Mouse (Mus musculus) forebrain, embryonic 15.5 days (tissue): ENCODE measurements around the gene Gm28035. TPM values are rescaled to one million over a fixed set of nuclear protein-coding genes. Genes with fewer than 3 reads are reported as not detected.

Experiments
- ATAC-seq: fragments of 200-750 bp; cut with Nextera tagmentation; replicated peaks from 2 replicates; pipeline ENCODE4 v1.8.0; 2017; ENCODE audit warnings: mild to moderate bottlenecking, moderate TSS enrichment, moderate library complexity
- H3K27ac ChIP-seq: fragments of 300-500 bp; sonication (generic); replicated peaks from 2 replicates; pipeline ENCODE4 v1.5.1; 2015; ENCODE audit warnings: mild to moderate bottlenecking, inconsistent platforms
- H3K27me3 ChIP-seq: fragments of 300-500 bp; sonication (generic); 2 replicates; pipeline ENCODE4 v1.6.1; 2015; ENCODE audit warnings: inconsistent platforms
- H3K36me3 ChIP-seq: fragments of 300-500 bp; sonication (generic); 2 replicates; pipeline ENCODE4 v1.6.1; 2015; ENCODE audit warnings: mild to moderate bottlenecking, inconsistent platforms
- H3K4me1 ChIP-seq: fragments of 300-500 bp; sonication (generic); 2 replicates; pipeline ENCODE4 v1.6.1; 2015; ENCODE audit warnings: inconsistent platforms
- H3K4me2 ChIP-seq: fragments of 300-500 bp; sonication (generic); replicated peaks from 2 replicates; pipeline ENCODE4 v1.6.1; 2015; ENCODE audit warnings: mild to moderate bottlenecking, inconsistent platforms
- H3K4me3 ChIP-seq: fragments of 300-500 bp; sonication (generic); 2 replicates; pipeline ENCODE4 v1.5.1; 2015; ENCODE audit warnings: mild to moderate bottlenecking, inconsistent platforms
- H3K9ac ChIP-seq: fragments of 300-500 bp; sonication (generic); replicated peaks from 2 replicates; pipeline ENCODE4 v1.6.1; 2015; ENCODE audit warnings: mild to moderate bottlenecking, inconsistent platforms
- H3K9me3 ChIP-seq: fragments of 300-500 bp; sonication (generic); 2 replicates; pipeline ENCODE4 v1.6.1; 2016; ENCODE audit warnings: inconsistent platforms
- WGBS: fragments of 180-500 bp; shearing (Covaris S2); methylation state at CpG from one replicate; pipeline ENCODE4 v1.1.7; 2015; ENCODE audit warnings: mixed read lengths; 5-methylcytosine and 5-hydroxymethylcytosine counted together
- polyA plus RNA-seq: library from polyadenylated mRNA; unstranded; fragments of >200 nt; fragmentation: Nextera tagmentation; extraction: Ambion mirVana; gene quantifications from 2 replicates; pipeline ENCODE4 v1.2.1, GENCODE M21; 2015

Gm28035 gene
- polyA plus RNA-seq, 1 experiment from 2014 or later, result 0.64 TPM

DNA sequence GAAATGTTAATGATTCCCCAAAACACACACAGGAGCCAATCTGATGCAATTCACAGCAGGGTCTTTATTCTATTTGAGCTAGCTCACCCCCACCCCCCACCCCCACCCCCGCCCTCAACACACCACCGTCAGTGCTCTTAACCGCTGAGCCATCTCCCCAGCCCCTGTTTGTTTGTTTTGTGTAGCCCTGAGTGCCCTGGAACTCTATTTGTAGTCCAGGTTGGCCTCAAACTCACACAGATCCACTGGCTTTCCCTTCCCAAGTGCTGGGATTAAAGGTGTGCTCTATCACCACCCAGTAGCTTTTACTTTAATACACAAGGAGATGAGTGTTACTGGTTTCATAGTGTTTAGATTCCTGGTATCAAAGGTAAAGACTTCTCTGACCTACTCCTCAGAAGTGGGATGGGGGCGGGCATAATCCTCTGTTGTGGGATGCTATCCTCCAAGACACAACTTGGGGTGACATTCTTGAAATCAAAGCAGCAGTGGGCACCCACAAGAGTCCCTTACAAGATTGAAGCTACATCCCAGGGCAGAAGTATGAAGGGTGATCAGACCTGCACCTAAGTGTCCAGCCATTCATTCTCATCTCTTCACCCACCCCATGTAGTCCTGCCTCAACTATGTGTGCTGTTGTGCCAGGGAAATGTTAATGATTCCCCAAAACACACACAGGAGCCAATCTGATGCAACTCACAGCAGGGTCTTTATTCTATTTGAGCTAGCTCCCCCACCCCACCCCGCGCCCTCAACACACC lies 28.8 kb upstream of the Gm28035 start:
- Histone ChIP-seq H3K4me2 (no peak overlapping the region), H3K4me3 (no peak overlapping the region), H3K9me3 (no peaks in the 10 kb centered on the region), H3K4me1 (peaks cover 1% of the 10 kb centered on the region), H3K27ac (no peak overlapping the region), H3K27me3 (no peaks in the 10 kb centered on the region), H3K36me3 (no peaks in the 10 kb centered on the region), H3K9ac (no peak overlapping the region)
- 81% methylated on average over 6 of the region's 6 CpGs for WGBS
- ATAC-seq, result no peak

DNA sequence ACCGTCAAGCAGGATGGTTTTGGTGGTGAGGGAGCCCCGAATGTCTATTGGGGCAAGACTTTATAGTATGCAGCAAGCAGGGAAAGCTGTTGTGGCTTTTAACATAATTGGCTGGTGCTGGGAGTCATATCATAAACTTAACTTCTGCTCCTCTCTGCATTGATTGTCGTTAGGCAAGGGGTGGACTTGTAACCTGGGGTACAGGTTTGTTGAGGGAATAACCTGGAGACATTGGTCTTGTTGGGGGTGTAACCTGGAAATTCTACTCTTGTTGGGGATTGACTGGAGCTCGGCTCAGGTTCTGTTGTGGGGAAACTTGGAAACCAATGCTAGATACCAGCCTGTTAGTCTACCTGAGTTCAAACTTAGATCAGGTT lies 28.2 kb upstream of the Gm28035 start:
- Histone ChIP-seq H3K4me2 (no peak overlapping the region), H3K27me3 (no peaks in the 10 kb centered on the region), H3K9me3 (no peaks in the 10 kb centered on the region), H3K4me1 (no peaks in the 10 kb centered on the region), H3K9ac (no peak overlapping the region), H3K36me3 (no peaks in the 10 kb centered on the region), H3K4me3 (no peak overlapping the region), H3K27ac (no peak overlapping the region)
- 76% methylated on average over 4 of the region's 4 CpGs for WGBS
- no peak for ATAC-seq

GRCm38 (mm10) chr2:30212951-30213350 lies 27.4 kb upstream of the Gm28035 start:
- no peaks in the 10 kb centered on the region for H3K36me3 ChIP-seq
- H3K4me3 ChIP-seq, result no peak overlapping the region
- H3K9me3 ChIP-seq, result no peaks in the 10 kb centered on the region
- H3K9ac ChIP-seq, result no peak overlapping the region
- H3K27me3 ChIP-seq, result no peaks in the 10 kb centered on the region
- H3K4me2 ChIP-seq, result no peak overlapping the region
- 83% methylated on average over 1 of the region's 1 CpGs for WGBS
- no peak for ATAC-seq
- no peak overlapping the region for H3K27ac ChIP-seq
- no peaks in the 10 kb centered on the region for H3K4me1 ChIP-seq

GRCm38 (mm10) chr2:30214745-30215144 lies 25.6 kb upstream of the Gm28035 start:
- Histone ChIP-seq H3K9me3 (no peaks in the 10 kb centered on the region), H3K36me3 (no peaks in the 10 kb centered on the region), H3K4me1 (no peaks in the 10 kb centered on the region), H3K27me3 (no peaks in the 10 kb centered on the region), H3K27ac (no peak overlapping the region), H3K9ac (no peak overlapping the region), H3K4me2 (no peak overlapping the region), H3K4me3 (no peak overlapping the region)
- no peak for ATAC-seq
- 93% methylated on average over 3 of the region's 3 CpGs for WGBS

DNA sequence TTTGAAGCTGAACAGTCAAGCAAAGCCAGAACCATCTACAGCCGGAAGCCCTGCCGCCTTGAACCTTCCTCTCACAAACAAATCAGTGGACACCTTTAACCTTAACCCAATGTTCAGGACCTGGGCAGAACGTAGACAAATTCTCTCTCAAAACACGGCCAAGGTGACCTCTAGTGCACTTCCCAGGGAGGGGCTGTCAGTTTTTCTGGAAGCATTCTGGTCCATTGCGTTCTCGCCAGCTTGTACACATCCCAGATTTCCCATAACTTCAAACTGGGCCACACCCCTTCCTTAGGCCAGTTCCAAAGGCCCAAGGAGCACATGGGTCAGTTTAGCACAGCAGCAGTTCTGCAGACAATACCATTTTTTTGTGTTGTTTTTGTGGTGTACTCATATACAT lies 24.9 kb upstream of the Gm28035 start:
- no peaks in the 10 kb centered on the region for H3K36me3 ChIP-seq
- 82% methylated on average over 6 of the region's 6 CpGs for WGBS
- no peak overlapping the region for H3K4me2 ChIP-seq
- no peaks in the 10 kb centered on the region for H3K4me1 ChIP-seq
- no peak overlapping the region for H3K4me3 ChIP-seq
- H3K9me3 ChIP-seq, result no peaks in the 10 kb centered on the region
- H3K27me3 ChIP-seq, result no peaks in the 10 kb centered on the region
- no peak overlapping the region for H3K27ac ChIP-seq
- no peak overlapping the region for H3K9ac ChIP-seq
- no peak for ATAC-seq

DNA sequence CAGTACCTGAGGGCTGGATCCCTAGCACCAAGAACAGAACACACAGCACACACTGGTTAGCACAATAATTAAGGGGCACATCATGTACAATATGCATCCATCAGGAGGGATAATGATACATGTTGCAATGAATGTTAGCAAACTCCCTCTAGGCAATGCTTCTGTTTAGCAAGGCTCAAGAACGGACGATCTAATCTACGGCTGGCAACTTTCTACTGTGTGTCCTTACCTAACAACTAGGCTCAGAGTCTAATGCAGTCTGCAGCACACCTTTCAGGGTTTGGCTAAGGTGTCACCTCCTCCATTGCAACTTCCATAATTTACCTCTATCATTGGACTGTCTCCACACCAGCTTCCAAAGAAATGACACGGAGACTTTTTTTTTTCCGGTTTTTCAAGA lies 24.1 kb upstream of the Gm28035 start:
- no peaks in the 10 kb centered on the region for H3K36me3 ChIP-seq
- H3K27me3 ChIP-seq, result no peaks in the 10 kb centered on the region
- no peaks in the 10 kb centered on the region for H3K9me3 ChIP-seq
- H3K27ac ChIP-seq, result no peak overlapping the region
- WGBS, result 95% methylated on average over 5 of the region's 5 CpGs
- no peak overlapping the region for H3K9ac ChIP-seq
- no peak for ATAC-seq
- no peak overlapping the region for H3K4me2 ChIP-seq
- no peak overlapping the region for H3K4me3 ChIP-seq
- no peaks in the 10 kb centered on the region for H3K4me1 ChIP-seq

- no peaks in the 10 kb centered on the region for H3K9me3 ChIP-seq
- H3K36me3 ChIP-seq, result peaks cover 3% of the 10 kb centered on the region
- WGBS, result 85% methylated on average over 5 of the region's 5 CpGs
- peaks cover 28% of the 10 kb centered on the region for H3K4me1 ChIP-seq
- no peak overlapping the region for H3K4me2 ChIP-seq
- no peak overlapping the region for H3K9ac ChIP-seq
- H3K4me3 ChIP-seq, result no peak overlapping the region
- no peak for ATAC-seq
- H3K27me3 ChIP-seq, result no peaks in the 10 kb centered on the region
- no peak overlapping the region for H3K27ac ChIP-seq
Observed at GRCm38 (mm10) chr2:30235593-30235992, 4.8 kb upstream of the Gm28035 start.

GRCm38 (mm10) chr2:30236426-30237198 lies 3.8 kb upstream of the Gm28035 start:
- H3K4me1 ChIP-seq, result peaks cover 28% of the 10 kb centered on the region
- no peak; the same call in 1 of the 2 replicates for ATAC-seq
- H3K4me2 ChIP-seq, result peak overlapping the region; percentile 83
- H3K9ac ChIP-seq, result peak overlapping the region; percentile 64
- H3K4me3 ChIP-seq, result peak overlapping the region; percentile 94
- peak overlapping the region; percentile 91 for H3K27ac ChIP-seq
- whole genome bisulfite sequencing, result 5% methylated on average over 18 of the region's 18 CpGs
- no peaks in the 10 kb centered on the region for H3K27me3 ChIP-seq
- H3K9me3 ChIP-seq, result no peaks in the 10 kb centered on the region
- H3K36me3 ChIP-seq, result peaks cover 14% of the 10 kb centered on the region

GRCm38 (mm10) chr2:30237199-30237880 lies 3.0 kb upstream of the Gm28035 start, which contains the start of gene Lrrc8a:
TSS of gene Lrrc8a (plus strand) at chr2:30237715.
- WGBS, result under 1% methylated on average over 67 of the region's 67 CpGs
- H3K4me3 ChIP-seq, result peak within 1 kb of the TSS; percentile 94
- H3K9me3 ChIP-seq, result no peaks in the 10 kb centered on the region
- peak within 1 kb of the TSS; percentile 91 for H3K27ac ChIP-seq
- H3K4me1 ChIP-seq, result peaks cover 28% of the 10 kb centered on the region
- H3K27me3 ChIP-seq, result no peaks in the 10 kb centered on the region
- H3K4me2 ChIP-seq, result peak within 1 kb of the TSS; percentile 83
- peak; percentile 99 for ATAC-seq
- peak within 1 kb of the TSS; percentile 93 for H3K9ac ChIP-seq
- H3K36me3 ChIP-seq, result peaks cover 21% of the 10 kb centered on the region

DNA sequence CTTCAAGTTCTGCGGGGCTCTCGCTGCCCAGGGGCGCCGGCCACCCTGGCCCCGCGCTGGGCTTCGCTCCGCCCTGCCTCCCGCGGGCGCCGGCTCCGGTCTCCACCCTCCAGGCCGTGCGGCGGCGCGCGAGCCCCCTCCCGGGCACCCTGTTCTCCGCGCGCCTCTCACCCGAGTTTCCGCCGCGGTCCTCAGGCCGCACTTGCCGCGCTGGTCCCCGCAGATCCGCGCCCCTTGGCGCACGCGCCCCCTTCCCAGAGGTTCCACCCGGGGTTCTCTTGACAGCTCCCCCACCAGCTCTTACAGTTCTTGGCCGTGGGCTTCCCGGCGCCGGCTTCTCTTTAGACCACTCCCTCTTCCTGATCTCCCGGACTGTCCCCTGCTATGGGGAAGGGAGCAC lies 2.5 kb upstream of the Gm28035 start:
- Histone ChIP-seq H3K9ac (peak overlapping the region; percentile 93), H3K36me3 (peaks cover 23% of the 10 kb centered on the region), H3K27me3 (no peaks in the 10 kb centered on the region), H3K4me1 (peaks cover 33% of the 10 kb centered on the region), H3K4me2 (peak overlapping the region; percentile 69), H3K9me3 (no peaks in the 10 kb centered on the region), H3K4me3 (peak overlapping the region; percentile 94), H3K27ac (peak overlapping the region; percentile 91)
- under 1% methylated on average over 42 of the region's 42 CpGs for WGBS
- ATAC-seq, result peak; percentile 90

GRCm38 (mm10) chr2:30238906-30239465 lies 1.4 kb upstream of the Gm28035 start:
- no peaks in the 10 kb centered on the region for H3K27me3 ChIP-seq
- peaks cover 29% of the 10 kb centered on the region for H3K36me3 ChIP-seq
- H3K9me3 ChIP-seq, result no peaks in the 10 kb centered on the region
- peak overlapping the region; percentile 93 for H3K9ac ChIP-seq
- WGBS, result 77% methylated on average over 3 of the region's 3 CpGs
- no peak for ATAC-seq
- H3K4me1 ChIP-seq, result peaks cover 33% of the 10 kb centered on the region
- H3K27ac ChIP-seq, result no peak overlapping the region
- peak overlapping the region; percentile 94 for H3K4me3 ChIP-seq
- H3K4me2 ChIP-seq, result peak overlapping the region; percentile 69

DNA sequence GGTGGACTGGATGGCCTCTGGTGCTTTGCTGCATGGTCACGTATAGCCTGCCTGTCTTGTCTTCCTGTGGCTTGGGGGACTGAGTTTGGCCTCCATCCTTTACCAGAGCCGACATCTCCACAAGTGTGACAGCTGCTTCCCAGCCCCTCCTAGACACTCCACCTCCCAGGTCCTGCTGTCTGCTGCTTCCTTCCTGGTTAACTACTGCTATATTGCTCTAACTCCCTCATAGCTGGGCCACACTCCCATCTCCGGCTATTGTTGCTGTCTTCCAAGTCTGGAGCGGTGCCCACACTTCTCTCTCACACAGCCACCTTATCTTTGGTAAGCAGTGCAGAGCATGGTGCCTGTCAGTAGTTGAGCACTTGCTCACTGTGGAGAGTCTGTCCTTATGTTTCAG lies 590 bp upstream of the Gm28035 start:
- no peak for ATAC-seq
- WGBS, result 80% methylated on average over 4 of the region's 4 CpGs
- Histone ChIP-seq H3K27ac (no peak overlapping the region), H3K36me3 (peaks cover 37% of the 10 kb centered on the region), H3K4me3 (no peak overlapping the region), H3K9ac (0 out of 2 replicates have a peak overlapping the region, but pooled peaks have one; percentile 6), H3K27me3 (no peaks in the 10 kb centered on the region), H3K4me2 (0 out of 2 replicates have a peak overlapping the region, but pooled peaks have one; percentile 69), H3K9me3 (no peaks in the 10 kb centered on the region), H3K4me1 (peaks cover 33% of the 10 kb centered on the region)
